Mouse (Mus musculus) ES-E14 (cell line): ENCODE results near the gene Vmn1r5.

ENCODE experiments used
- CHD2 ChIP-seq: IDR thresholded peaks from 2 replicates; pipeline ENCODE4 v1.6.1; 2014; ENCODE audit warnings: mild to moderate bottlenecking, low read depth, low read length, inconsistent platforms
- HCFC1 ChIP-seq: IDR thresholded peaks from 2 replicates; pipeline ENCODE4 v1.6.1; 2012; ENCODE audit warnings: low read length, inconsistent platforms, borderline replicate concordance; ENCODE audit not compliant: insufficient read depth
- MAFK ChIP-seq: IDR thresholded peaks from 2 replicates; pipeline ENCODE4 v1.6.1; 2014; ENCODE audit warnings: mild to moderate bottlenecking, low read depth, low read length, inconsistent platforms; ENCODE audit not compliant: insufficient read depth
- ZC3H11A ChIP-seq: IDR thresholded peaks from 2 replicates; pipeline ENCODE4 v1.6.1; 2012; ENCODE audit warnings: low read depth, mild to moderate bottlenecking, inconsistent platforms, low read length, borderline replicate concordance
- ZNF384 ChIP-seq: IDR thresholded peaks from 2 replicates; pipeline ENCODE4 v1.6.1; 2012; ENCODE audit warnings: low read depth, low read length, inconsistent platforms

DNA sequence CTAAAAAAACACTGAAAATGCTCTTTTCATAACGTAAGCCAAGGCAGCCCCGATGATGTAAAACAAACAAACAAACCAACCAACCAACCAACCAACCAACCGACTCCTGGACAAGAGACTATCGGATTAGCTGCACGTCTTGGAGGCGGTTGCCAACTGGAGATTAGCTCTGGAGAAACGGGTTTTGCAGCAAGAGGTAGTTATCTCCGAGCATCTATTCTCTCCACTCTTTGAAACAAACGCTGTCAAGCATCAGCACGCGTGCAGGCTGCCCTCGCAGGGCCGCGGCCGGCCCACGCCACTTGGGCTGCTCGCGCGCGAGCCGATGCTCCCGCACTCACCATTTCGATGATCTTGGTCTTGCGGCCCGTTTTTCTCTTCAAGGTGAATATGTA is 46.7 kb upstream of the Vmn1r5 start:
- no peak for TF ChIP-seq ZC3H11A
- no peak for TF ChIP-seq HCFC1
- peak; percentile 41; the same call in 1 of the 2 replicates for TF ChIP-seq CHD2
- no peak for TF ChIP-seq ZNF384
- TF ChIP-seq MAFK, result no peak
